Mouse (Mus musculus) C2C12 (cell line): ENCODE data around the gene Ift122.

ENCODE experiments used
- CEBPB ChIP-seq: IDR thresholded peaks from one replicate; pipeline ENCODE4 v1.6.1; 2011; ENCODE audit warnings: low read depth, mild to moderate bottlenecking, control low read depth, moderate library complexity
- CTCF ChIP-seq: IDR thresholded peaks from one replicate; pipeline ENCODE4 v1.5.1; 2011; ENCODE audit not compliant: control insufficient read depth, insufficient read depth, insufficient read length
- MAX ChIP-seq: IDR thresholded peaks from one replicate; pipeline ENCODE4 v1.6.1; 2011; ENCODE audit warnings: mild to moderate bottlenecking, control low read depth
- MYOD1 ChIP-seq: IDR thresholded peaks from one replicate; pipeline ENCODE4 v1.6.1; 2011; ENCODE audit warnings: low read depth; ENCODE audit not compliant: control insufficient read depth, insufficient read length
- USF1 ChIP-seq: IDR thresholded peaks from one replicate; pipeline ENCODE4 v1.6.1; 2011; ENCODE audit warnings: low read depth, mild to moderate bottlenecking, control low read depth, moderate library complexity

DNA sequence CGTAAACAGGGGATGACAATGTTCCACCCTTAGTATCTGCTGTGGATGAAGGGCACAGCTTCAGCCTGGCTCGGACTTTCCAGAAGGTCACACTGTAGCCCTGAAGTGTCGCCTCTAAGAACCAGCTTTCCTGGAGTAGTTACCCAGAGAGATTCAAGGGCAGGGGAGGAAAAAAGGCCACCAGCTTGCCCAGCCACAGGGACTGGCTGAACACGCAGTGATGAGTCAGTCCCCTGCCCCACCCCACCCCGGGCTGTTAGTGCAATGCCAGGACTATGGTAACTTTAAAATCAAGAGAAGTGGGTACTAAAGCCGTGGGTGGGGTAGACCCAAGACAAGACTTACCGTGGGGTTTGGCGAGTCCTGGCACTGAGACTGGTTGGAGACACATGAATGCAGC lies 122.3 kb downstream of the Ift122 start:
- TF ChIP-seq CTCF (no peak), MAX (no peak), CEBPB (no peak), USF1 (no peak), MYOD1 (no peak)
